Mouse (Mus musculus) liver, embryonic 14.5 days (tissue): ENCODE data around the gene Lrrc8d.

Experiments
- CTCF ChIP-seq: IDR thresholded peaks from 2 replicates; pipeline ENCODE4 v1.5.1; 2016; ENCODE audit warnings: antibody characterized with exemption, low read depth, control low read depth
- EP300 ChIP-seq: IDR thresholded peaks from 2 replicates; pipeline ENCODE4 v1.6.1; 2016; ENCODE audit warnings: antibody characterized with exemption, low read depth

- TF ChIP-seq CTCF (no peak), EP300 (no peak)
Measured at GRCm38 (mm10) chr5:105757978-105758377, 58.2 kb downstream of the Lrrc8d start.
